Mouse (Mus musculus): ENCODE data around the gene 1810010H24Rik. TPM values are rescaled to one million over a fixed set of nuclear protein-coding genes. Genes with fewer than 3 reads are reported as not detected.
A peak's percentile ranks its signal among the peaks of the same experiment; 100 is the strongest.
"Not testable (repeated sequence)": the region's sequence is repeated elsewhere in the genome, so short reads cannot be mapped to it uniquely, and the experiment has no call there.

1810010H24Rik gene
- total RNA-seq, 2 experiments from 2014 or later: 3.7 to 4.0 TPM

DNA sequence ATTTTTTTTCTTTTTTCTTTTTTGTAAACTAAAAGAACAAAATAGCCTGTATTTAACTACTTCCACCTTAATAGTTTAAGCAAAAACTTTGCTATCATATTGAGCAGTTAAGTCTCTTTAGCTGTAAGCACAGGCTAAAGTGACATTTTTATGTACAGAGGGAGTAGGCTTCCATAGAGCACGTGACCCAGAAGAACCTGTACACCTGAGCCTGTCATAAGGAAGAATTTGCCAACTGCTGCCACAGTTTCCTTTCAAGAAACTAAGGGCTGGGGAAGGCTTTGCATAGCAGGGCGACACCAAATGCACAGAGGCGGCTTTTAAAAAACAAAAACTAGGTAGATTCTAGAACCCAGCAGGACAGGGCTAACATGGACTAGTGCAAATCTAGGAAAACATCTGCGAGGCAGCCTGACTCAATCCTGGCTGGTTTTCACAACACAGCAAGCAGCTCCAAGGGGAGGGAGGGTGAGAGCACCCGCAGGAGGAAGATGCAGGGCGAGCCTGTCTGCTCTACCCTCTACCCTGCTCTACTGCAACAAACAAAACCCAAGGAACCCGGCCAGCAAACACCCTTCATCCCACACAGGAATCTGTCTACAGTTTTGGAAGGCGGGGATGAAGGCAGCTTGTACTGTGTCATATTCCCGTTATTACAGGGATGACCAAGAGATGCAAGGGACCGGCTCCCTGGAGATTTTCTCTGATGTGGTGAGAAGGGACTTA lies 8.8 kb downstream of the 1810010H24Rik start:
- intact Hi-C loops (cut with DNase I): no loop called here
- no peak for DNase-seq (ENCODE audit: low spot score in 2 of 2)

GRCm38 (mm10) chr11:107039417-107039816 lies 13.9 kb downstream of the 1810010H24Rik start:
- no peak for DNase-seq (ENCODE audit: low spot score in 2 of 2)
- intact Hi-C loops (cut with DNase I): no loop called here

DNA sequence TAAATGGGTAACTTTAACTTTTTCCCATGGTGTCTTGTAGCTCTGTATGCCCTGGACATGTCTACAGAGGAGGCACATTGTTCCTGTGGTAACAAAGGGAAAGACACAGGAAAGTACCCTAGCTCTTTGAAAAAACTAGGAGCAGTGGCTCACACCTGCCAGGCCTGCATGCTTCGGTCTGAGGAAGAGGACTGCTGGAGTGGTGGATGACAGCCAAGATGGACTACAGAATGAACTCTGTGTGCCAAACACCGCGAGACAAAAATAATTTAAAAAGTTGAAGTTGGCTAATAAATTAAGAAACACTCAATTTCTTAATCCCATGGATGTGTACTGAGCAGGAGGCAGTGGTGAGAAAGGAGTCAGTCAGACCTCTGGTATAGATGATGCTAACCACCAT lies 15.9 kb downstream of the 1810010H24Rik start:
- no peak for DNase-seq (ENCODE audit: low spot score in 2 of 2)
- intact Hi-C loops (cut with DNase I): no loop called here

GRCm38 (mm10) chr11:107043361-107043760 lies 17.9 kb downstream of the 1810010H24Rik start:
- intact Hi-C loops (cut with DNase I): no loop called here
- no peak for DNase-seq (ENCODE audit: low spot score in 2 of 2)

GRCm38 (mm10) chr11:107044321-107044720 lies 18.8 kb downstream of the 1810010H24Rik start:
- intact Hi-C loops (cut with DNase I): no loop called here
- DNase-seq (ENCODE audit: low spot score in 2 of 2): peak; percentile 60 to 70

- intact Hi-C loops (cut with DNase I): no loop called here
- DNase-seq (ENCODE audit: low spot score in 2 of 2): no peak
These were observed 20.1 kb downstream of the 1810010H24Rik start for GRCm38 (mm10) chr11:107045546-107045945.

- intact Hi-C loops (cut with DNase I): no loop called here
- DNase-seq (ENCODE audit: low spot score in 2 of 2): no peak
These were observed 21.5 kb downstream of the 1810010H24Rik start for GRCm38 (mm10) chr11:107046766-107047620.

DNA sequence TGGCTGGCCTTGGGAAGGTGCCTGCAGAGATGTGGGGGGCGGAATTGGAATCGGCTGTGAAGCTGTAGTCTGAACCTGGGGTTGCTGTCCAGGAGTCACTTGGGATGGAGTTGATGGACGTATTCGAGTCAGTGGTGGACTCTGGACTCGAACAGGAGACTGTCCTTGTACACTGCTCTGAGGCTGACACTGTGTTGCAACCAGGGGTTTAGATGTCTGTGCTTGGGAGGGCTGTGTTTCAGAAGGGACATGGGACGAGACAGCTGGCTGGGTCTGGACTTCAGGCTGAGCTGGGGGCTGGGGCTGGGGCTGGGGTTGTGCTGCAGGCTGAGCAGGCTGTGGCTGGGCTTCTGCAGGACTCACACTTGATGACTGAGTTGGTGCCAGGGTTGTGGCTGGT lies 29.4 kb downstream of the 1810010H24Rik start:
- intact Hi-C loops (cut with DNase I): no loop called here
- no peak for DNase-seq (ENCODE audit: low spot score in 2 of 2)

GRCm38 (mm10) chr11:107057391-107057790 lies 31.9 kb downstream of the 1810010H24Rik start:
- intact Hi-C loops (cut with DNase I): no loop called here

DNA sequence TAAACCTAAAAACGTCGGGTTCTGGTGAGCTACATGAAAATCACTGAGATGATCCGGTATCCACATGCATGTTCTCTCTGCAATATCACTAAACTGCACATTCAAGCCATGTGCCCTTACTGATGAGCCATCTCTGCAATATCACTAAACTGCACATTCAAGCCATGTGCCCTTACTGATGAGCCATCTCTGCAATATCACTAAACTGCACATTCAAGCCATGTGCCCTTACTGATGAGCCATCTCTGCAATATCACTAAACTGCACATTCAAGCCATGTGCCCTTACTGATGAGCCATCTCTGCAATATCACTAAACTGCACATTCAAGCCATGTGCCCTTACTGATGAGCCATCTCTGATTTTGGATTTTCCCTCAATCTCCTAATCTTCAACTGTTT lies 34.2 kb downstream of the 1810010H24Rik start:
- DNase-seq (ENCODE audit: low spot score in 2 of 2); intact Hi-C loops (cut with DNase I): not testable (repeated sequence)

More at GRCm38 (mm10) chr11:107057391-107057790, 31.9 kb downstream of the 1810010H24Rik start:
- DNase-seq (ENCODE audit: low spot score in 2 of 2): no peak

- DNase-seq (ENCODE audit: low spot score in 2 of 2): no peak
- intact Hi-C loops (cut with DNase I): no loop called here
These were observed 35.5 kb downstream of the 1810010H24Rik start for GRCm38 (mm10) chr11:107060941-107061340.

DNA sequence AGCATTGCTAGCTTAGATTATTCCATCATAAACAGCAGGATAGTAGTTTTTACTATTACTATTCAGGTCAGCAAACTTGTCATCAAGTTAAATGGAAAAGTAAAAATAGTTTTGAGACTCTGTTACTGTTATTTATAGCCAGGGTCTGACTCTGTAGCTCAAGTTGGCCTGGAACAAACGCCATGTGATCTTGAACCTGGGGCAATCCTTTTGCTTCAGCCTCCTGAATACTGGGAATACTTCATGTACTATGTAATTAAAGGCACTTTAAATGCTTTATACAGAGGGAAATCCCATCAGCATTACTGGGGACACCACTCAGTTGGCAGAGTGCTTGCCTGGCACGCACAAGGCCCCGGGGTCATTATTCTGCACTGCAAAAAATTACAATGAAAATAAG lies 37.6 kb downstream of the 1810010H24Rik start:
- no peak for DNase-seq (ENCODE audit: low spot score in 2 of 2)
- intact Hi-C loops (cut with DNase I): no loop called here

- intact Hi-C loops (cut with DNase I): no loop called here
- DNase-seq (ENCODE audit: low spot score in 2 of 2): no peak
These were observed 39.1 kb downstream of the 1810010H24Rik start for GRCm38 (mm10) chr11:107064590-107064989.

- intact Hi-C loops (cut with DNase I): no loop called here
- no peak for DNase-seq (ENCODE audit: low spot score in 2 of 2)
These were observed 39.8 kb downstream of the 1810010H24Rik start for GRCm38 (mm10) chr11:107065216-107065785.

Other genes with a start within 250 kb of the 1810010H24Rik start
- 1 to 10 TPM; 3.0 to 3.2 TPM for gene Polg2, start 246.1 kb upstream of the 1810010H24Rik start, total RNA-seq (2021)
- 100 to 1,000 TPM; 574 to 675 TPM for gene Ddx5, start 236.5 kb upstream of the 1810010H24Rik start, total RNA-seq (2021)
- gene Cep95, start 236.4 kb upstream of the 1810010H24Rik start, total RNA-seq (2021): 10 to 100 TPM in 1 of 2 experiments, 1 to 10 TPM in 1; 8.2 to 15.8 TPM
- gene Smurf2, start 105.0 kb upstream of the 1810010H24Rik start, total RNA-seq (2021): 10 to 100 TPM; 26.3 to 30.9 TPM
- 10 to 100 TPM; 23.0 to 34.0 TPM for gene Kpna2, start 26.1 kb upstream of the 1810010H24Rik start, total RNA-seq (2021)
- gene Bptf, start 106.4 kb downstream of the 1810010H24Rik start, total RNA-seq (2021): 10 to 100 TPM; 56.4 to 71.3 TPM
- gene Nol11, start 163.7 kb downstream of the 1810010H24Rik start, total RNA-seq (2021): 10 to 100 TPM; 22.9 to 27.6 TPM

Measured in left cerebral cortex, postnatal 36 days (tissue).